Mouse (Mus musculus) c-Kit-positive CD71-positive TER-119-positive erythroid progenitor cells, embryonic 14.5 days (primary cell): ENCODE results near the gene Rundc3b.

Experiments
- DNase-seq: peaks from one replicate; pipeline ENCODE4 v3.0.0-alpha.2; 2013; ENCODE audit warnings: low spot score

The Rundc3b gene

GRCm38 (mm10) chr5:8488701-8489297, 134.0 kb downstream of the Rundc3b start:
- DNase-seq, result no peak

- no peak for DNase-seq
Observed at GRCm38 (mm10) chr5:8487989-8488700, 134.6 kb downstream of the Rundc3b start.

GRCm38 (mm10) chr5:8456561-8456960, 166.2 kb downstream of the Rundc3b start:
- DNase-seq, result no peak

DNA sequence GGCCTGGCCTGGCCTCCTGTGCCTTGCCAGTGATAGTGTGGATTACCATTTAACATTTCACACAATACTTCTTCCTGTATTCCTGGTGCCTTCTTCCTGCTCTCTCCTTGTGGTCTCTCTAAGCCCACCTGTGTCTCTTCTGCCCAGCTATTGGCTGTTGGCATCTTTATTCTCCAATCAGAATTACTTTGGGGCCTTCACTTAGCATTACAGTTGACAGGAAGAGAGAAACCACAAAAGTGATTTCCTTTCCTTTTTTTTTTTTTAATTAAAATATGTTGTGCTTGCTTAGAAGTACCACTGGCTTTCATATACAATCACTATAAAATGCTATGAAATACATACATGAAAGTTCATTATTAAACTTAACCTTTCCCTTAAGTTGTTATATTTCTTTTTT, 167.2 kb downstream of the Rundc3b start:
- DNase-seq, result no peak
